Mouse (Mus musculus): ENCODE data around the gene Hectd4. TPM values are rescaled to one million over a fixed set of nuclear protein-coding genes. Genes with fewer than 3 reads are reported as not detected.
"Not testable (repeated sequence)": the region's sequence is repeated elsewhere in the genome, so short reads cannot be mapped to it uniquely, and the experiment has no call there.

The Hectd4 gene
- total RNA-seq, 2 experiments from 2014 or later = 163 to 164 TPM

DNA sequence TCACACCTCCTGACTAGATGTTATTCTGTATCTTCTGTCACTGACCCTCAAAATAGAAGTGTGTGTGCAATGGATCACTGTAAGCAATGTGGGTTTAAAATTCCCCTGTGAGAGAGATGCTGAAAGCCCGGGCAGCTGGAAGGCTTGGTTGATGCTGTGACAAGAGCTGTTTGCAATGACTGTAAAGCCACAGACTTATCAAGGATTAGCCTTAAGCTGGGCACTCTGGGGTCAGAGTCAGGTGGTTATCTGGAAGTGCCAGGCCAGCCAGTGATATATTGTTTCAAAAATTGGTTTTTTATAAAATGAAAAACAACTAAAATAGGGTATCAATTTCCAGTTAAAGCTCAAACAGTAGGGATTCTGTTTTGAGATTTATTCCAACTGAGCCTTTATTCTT is 56.8 kb downstream of the Hectd4 start:
- no peak for DNase-seq (ENCODE audit: low spot score in 2 of 2)

GRCm38 (mm10) chr5:121280456-121280855 is 60.4 kb downstream of the Hectd4 start:
- DNase-seq (ENCODE audit: low spot score in 2 of 2) = no peak

GRCm38 (mm10) chr5:121283051-121283450 is 63.0 kb downstream of the Hectd4 start:
- no peak for DNase-seq (ENCODE audit: low spot score in 2 of 2)

GRCm38 (mm10) chr5:121284816-121285215 is 64.8 kb downstream of the Hectd4 start:
- DNase-seq (ENCODE audit: low spot score in 2 of 2) = no peak

GRCm38 (mm10) chr5:121287213-121287612 is 67.2 kb downstream of the Hectd4 start:
- DNase-seq (ENCODE audit: low spot score in 2 of 2) = no peak

DNA sequence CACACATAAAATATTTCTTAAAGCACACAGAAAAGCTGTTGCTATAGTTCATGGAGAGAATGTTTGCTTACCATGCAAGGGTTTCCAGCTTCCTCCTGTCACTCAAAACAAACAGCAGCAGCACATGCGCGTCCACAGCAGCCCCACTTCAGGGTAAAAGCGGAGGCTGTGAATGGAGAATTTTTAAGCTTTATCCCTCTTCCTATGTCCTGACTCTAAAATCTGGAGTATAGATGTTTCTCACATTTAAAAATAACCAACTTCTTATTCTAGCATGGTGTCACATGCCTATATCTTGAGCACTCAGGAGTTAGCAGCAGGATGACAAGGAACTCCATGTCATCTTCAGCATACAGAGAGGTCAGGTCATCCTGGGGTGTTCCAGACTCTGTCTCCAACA is 70.3 kb downstream of the Hectd4 start:
- DNase-seq (ENCODE audit: low spot score in 2 of 2) = no peak

DNA sequence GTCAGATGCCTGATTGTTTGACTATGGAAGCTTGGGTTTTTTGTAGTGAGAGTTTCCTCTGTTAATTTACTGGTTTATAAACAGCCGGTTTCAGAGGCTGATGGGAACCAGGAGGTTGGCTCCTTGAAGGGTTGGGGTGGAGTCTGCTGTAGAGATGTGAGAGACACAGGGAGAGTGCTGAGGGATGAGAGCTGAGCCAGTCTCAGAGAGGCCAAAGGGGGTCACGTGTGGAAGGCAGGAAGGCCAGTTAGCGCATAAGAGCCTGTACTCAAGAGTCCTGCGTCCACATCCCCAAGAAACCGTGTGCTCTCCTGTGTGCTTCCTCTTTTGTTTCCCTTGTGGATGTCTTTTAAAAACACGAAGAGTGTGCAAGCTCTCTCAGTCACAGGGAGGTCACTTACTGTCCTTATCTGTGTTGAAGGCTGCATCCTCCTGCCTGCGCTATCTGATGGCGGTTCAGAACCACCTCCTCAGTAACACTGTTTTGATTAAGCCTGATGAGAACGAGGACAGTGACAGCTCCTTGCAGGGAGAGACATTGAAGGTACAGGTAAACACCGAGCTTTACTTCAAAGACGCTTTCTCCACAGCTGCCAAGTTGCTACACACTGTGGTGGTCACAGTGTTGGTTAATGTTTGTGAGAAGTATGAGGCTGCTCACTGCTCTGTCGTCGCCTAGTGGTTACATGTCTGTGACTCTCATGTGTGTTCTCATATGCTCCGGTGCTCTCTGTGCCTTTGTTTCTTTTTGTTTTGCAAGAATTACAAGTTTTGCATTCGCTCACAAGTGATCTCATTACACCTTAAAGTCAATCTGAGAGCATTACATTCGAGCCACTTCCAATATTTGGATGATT is 72.5 kb downstream of the Hectd4 start:
- DNase-seq (ENCODE audit: low spot score in 2 of 2) = no peak

DNA sequence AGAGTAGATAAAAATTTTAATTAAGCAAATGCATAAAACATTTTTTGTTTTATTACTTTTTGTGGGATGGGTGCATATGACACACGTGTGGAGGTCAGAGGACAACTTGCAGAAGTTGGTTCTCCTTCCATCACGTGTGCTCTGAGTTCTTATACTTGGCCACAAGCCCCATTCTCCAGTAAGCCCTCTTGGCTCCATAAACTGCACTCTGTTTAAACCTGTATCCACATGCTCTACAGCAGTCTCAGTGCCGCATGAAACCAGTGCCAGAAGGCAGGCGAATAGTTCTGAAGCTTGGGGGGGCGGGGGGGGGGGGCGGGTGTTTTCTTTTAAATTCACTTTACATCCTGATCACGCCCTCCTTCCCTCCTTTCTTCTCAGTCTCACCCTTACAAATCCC is 85.0 kb downstream of the Hectd4 start:
- DNase-seq (ENCODE audit: low spot score in 2 of 2) = no peak

- no peak for DNase-seq (ENCODE audit: low spot score in 2 of 2)
Observed at GRCm38 (mm10) chr5:121307620-121308019, 87.6 kb downstream of the Hectd4 start.

DNA sequence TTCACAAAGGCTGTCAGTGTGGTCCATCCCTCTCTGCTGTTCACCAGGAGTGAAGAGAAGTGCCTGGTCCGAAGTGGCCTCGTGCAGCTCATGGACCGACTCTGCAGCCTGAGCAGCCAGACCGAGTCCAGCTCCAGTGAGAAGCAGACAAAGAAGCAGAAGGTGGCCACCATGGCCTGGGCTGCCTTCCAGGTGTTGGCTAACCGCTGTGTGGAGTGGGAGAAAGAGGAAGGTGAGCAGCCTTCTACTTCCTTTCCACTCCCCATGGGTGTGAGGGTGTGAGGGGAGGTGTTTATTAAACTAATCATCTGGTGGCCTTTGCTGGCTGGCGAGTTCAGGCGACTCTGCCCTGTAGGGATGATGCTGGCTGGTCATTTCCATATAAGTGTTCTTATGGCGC is 91.6 kb downstream of the Hectd4 start:
- DNase-seq (ENCODE audit: low spot score in 2 of 2) = no peak

GRCm38 (mm10) chr5:121313764-121314474 is 93.9 kb downstream of the Hectd4 start:
- DNase-seq (ENCODE audit: low spot score in 2 of 2) = peak in 1 of 2 experiments; percentile 35

DNA sequence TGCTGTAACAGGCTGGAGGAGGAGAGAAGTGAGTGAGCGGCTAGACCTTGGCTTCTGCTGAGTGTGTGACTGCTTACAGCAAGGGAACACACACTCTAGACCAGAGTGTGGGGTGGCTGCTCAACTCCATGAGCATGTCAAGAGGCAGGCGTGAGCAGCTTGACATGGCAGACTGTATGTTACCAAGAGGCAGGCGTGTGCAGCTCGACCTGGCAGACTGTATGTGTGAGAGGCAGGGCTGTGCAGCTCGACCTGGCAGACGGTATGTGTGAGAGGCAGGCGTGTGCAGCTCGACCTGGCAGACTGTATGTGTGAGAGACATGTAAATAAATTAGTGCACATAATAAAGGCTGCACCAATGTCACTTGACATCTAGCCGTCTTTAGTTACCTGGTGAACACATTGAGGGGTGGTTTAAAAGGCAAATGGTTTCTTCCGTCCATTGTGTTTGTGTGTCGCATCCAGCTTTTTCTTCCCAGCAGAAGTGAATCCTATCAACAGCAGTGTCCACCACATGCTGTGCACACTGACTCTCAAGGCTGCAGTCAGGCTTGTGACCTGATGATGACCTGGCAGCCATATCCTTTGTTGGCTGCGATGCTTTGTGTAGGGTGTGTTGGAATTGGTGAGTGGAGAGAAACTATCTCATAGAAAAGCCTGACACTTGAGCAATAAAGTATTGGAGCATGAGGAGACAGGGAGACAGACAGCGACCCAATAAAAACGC is 106.2 kb downstream of the Hectd4 start:
- DNase-seq (ENCODE audit: low spot score in 2 of 2) = no peak

DNA sequence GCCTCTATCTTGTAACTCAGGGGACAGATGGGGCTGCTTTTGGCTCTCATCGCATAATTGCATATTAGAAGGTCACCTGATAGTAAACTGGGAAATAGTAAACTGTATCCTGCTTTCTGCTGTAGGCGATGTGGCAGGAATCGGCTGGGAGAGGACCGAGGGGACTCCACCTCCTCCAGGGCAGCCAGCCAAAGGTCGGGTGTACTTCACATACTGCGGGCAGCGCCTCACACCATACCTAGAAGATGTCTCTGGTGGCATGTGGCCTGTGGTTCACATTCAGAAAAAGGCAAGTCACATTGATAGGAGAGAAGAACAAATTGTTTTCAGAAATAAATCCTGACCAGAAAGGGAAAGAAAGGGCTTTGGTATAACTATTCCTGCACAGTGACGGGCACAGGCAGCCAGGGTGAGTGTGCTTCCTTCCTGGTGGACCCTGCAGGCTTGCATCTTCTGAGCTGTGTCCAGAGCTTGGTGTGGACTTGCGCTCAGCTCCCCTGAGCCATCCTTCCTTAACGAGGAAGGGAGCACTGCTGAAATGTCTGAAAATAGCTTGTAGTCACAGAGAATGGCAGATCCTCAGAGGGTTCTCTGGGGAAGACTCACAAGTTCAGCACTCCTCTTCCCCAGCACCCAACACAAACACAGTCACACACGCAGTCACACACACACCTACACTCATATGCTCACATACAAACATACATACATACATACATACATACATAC is 109.5 kb downstream of the Hectd4 start:
- peak in 1 of 2 experiments; percentile 20 for DNase-seq (ENCODE audit: low spot score in 2 of 2)

- not testable (repeated sequence) for DNase-seq (ENCODE audit: low spot score in 2 of 2)
Observed at GRCm38 (mm10) chr5:121330154-121330816, 110.3 kb downstream of the Hectd4 start.

- no peak for DNase-seq (ENCODE audit: low spot score in 2 of 2)
Observed at GRCm38 (mm10) chr5:121331731-121332130, 111.7 kb downstream of the Hectd4 start.

- no peak for DNase-seq (ENCODE audit: low spot score in 2 of 2)
Observed at GRCm38 (mm10) chr5:121333976-121334375, 114.0 kb downstream of the Hectd4 start.

GRCm38 (mm10) chr5:121334454-121334853 is 114.4 kb downstream of the Hectd4 start:
- no peak for DNase-seq (ENCODE audit: low spot score in 2 of 2)

DNA sequence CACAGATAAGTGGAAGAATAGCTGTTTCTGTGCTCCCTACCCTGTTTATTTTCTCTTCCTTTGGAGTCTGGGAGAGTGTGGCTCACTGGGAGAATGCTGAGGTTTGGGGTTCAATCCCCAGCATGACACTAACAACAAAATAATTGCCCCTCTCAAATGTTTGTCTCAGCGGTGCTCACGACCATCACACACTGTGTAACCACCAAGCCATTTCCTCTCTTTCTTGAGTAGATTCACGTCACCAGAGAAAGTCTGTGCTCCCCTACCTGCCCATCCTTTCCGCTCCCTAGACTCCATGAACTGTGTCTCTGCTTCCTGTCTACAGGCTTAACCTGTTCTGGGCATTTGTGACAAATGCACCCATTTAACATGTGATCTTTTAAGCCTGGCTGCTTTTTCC is 115.4 kb downstream of the Hectd4 start:
- no peak for DNase-seq (ENCODE audit: low spot score in 2 of 2)

DNA sequence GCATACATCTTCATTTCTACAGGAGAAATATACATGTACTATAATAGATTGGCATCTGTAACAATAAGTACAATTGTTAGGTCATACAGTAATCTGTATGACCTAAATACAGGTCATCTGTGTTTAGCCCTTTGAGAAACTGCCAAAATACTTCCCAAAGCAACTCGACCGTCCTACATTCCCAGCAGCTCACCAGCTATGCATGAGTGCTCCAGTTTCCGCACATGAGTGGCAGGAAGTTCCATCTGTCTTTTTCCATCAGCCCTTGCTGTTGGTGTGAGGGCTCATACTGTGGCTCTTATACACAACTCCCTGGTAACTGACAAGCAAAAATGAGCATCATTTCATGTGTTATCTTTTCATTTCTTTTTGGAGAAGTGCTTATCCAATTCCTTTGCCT is 116.0 kb downstream of the Hectd4 start:
- DNase-seq (ENCODE audit: low spot score in 2 of 2) = no peak

- no peak for DNase-seq (ENCODE audit: low spot score in 2 of 2)
Observed at GRCm38 (mm10) chr5:121336776-121337175, 116.8 kb downstream of the Hectd4 start.
